Mouse (Mus musculus) thymus, adult 2 months (tissue): ENCODE results near the gene Fam20a. TPM values are rescaled to one million over a fixed set of nuclear protein-coding genes. Genes with fewer than 3 reads are reported as not detected.

Experiments
- DNase-seq: peaks from one replicate; pipeline ENCODE4 v3.0.0; 2021
- H3K27ac ChIP-seq: fragments of 200-500 bp; 2 replicates; pipeline ENCODE4 v1.5.1; 2012; ENCODE audit warnings: low read length, control low read depth; ENCODE audit not compliant: control insufficient read depth, insufficient read depth
- H3K27me3 ChIP-seq: fragments of 200-500 bp; 2 replicates; pipeline ENCODE4 v1.6.1; 2012; ENCODE audit warnings: mild to moderate bottlenecking, low read length, moderate library complexity, mixed read lengths; ENCODE audit not compliant: control insufficient read depth, insufficient read depth
- H3K36me3 ChIP-seq: fragments of 200-500 bp; 2 replicates; pipeline ENCODE4 v1.6.1; 2012; ENCODE audit warnings: mild to moderate bottlenecking, low read length, moderate library complexity; ENCODE audit not compliant: control insufficient read depth, insufficient read depth
- H3K4me1 ChIP-seq: fragments of 200-500 bp; replicated peaks from 2 replicates; pipeline ENCODE4 v1.6.1; 2012; ENCODE audit warnings: low read length; ENCODE audit not compliant: control insufficient read depth, insufficient read depth
- H3K4me3 ChIP-seq: fragments of 200-500 bp; 2 replicates; pipeline ENCODE4 v1.5.1; 2012; ENCODE audit warnings: mild to moderate bottlenecking, low read length, control low read depth, moderate library complexity; ENCODE audit not compliant: control insufficient read depth, insufficient read depth
- CTCF ChIP-seq: fragments of 200-500 bp; IDR thresholded peaks from 2 replicates; pipeline ENCODE4 v1.5.1; 2012; ENCODE audit warnings: mild to moderate bottlenecking, control low read depth, low read length, moderate library complexity, borderline replicate concordance; ENCODE audit not compliant: control insufficient read depth, poor library complexity, insufficient read depth; ENCODE audit errors: extremely low read depth
- POLR2A ChIP-seq: fragments of 200-500 bp; IDR thresholded peaks from 2 replicates; pipeline ENCODE4 v1.6.1; 2012; ENCODE audit warnings: mild to moderate bottlenecking, low read length, control low read depth, moderate library complexity; ENCODE audit not compliant: control insufficient read depth, poor library complexity, insufficient read depth; ENCODE audit errors: extremely low read depth
- WGBS: fragments of 180-500 bp; shearing (Covaris S2); methylation state at CpG from one replicate; pipeline ENCODE4 v1.1.7; 2018; 5-methylcytosine and 5-hydroxymethylcytosine counted together
- polyA plus RNA-seq: library from polyadenylated mRNA; depleted of rRNA; stranded (reverse); fragments of >200 nt; gene quantifications from 2 replicates; pipeline ENCODE4 v1.2.3, GENCODE M21; 2012

Fam20a gene
- polyA plus RNA-seq, 1 experiment, result 3.2 TPM

DNA sequence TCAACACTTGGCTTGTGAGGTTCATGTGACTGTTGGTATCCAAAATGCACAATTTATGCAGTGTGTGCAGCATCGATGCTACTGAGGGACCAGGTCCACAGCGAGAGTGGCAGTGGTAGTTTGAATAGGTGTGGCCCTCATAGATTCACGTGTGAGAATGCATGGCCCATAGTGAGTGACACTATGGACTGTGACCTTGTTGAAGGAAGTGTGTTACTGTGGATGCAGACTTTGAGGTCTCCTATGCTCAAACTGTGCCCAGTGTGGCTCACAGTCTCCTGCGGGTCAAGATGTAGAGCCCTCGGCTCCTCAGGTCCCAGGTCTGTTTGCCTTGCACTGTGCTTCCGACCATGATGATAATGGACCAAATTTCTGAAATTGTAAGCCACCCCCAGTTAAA is 39.9 kb downstream of the Fam20a start:
- Histone ChIP-seq H3K4me1 (no peaks in the 10 kb centered on the region; the same call in 1 of the 2 replicates), H3K27ac (no peak overlapping the region), H3K27me3 (no peaks in the 10 kb centered on the region), H3K4me3 (no peak overlapping the region), H3K36me3 (no peaks in the 10 kb centered on the region)
- no peak for DNase-seq
- TF ChIP-seq CTCF (no peak), POLR2A (no peak)
- 96% methylated on average over 6 of the region's 6 CpGs for WGBS

DNA sequence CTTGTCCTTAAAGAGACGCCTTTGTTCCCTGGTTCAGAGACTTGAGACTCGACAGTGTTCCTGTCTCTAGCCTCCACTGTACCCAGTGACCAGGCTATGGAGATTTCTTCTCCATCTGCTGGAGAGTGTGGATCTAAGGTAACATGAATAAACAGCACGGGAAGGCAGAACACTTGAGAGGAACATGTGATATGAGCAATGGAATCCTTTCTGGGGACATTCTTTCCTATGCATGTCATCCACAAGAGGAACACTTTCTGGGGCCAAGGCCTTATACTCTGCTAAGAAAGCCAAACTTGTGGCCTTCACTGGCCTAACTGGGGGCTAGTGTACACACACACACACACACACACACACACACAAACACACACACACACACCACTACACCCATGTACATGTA is 40.5 kb downstream of the Fam20a start:
- Histone ChIP-seq H3K36me3 (no peaks in the 10 kb centered on the region), H3K4me3 (no peak overlapping the region), H3K27ac (no peak overlapping the region), H3K4me1 (no peaks in the 10 kb centered on the region; the same call in 1 of the 2 replicates), H3K27me3 (no peaks in the 10 kb centered on the region)
- WGBS, result 95% methylated on average over 3 of the region's 3 CpGs
- no peak for DNase-seq
- no peak for TF ChIP-seq POLR2A

DNA sequence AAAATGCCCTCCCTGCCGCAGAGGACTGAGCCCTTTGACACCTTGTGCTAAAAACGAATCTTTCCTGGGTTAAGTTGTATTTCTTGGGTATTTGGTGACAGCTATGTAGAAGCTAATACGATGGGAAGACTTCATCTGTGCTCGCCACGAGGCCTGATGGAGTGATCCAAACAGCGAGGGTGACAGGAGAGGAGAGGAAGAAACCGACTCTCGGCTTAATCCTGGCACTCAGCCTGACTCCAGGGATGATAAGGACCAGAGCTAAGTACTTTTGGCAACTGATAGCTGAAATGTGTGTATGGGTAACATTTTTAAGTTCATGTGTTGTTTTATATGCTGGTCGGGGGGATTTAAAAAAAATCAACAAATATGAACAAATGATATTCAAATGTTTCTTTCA is 41.1 kb downstream of the Fam20a start:
- TF ChIP-seq POLR2A (no peak), CTCF (no peak)
- Histone ChIP-seq H3K4me1 (no peaks in the 10 kb centered on the region), H3K27ac (no peak overlapping the region), H3K4me3 (no peak overlapping the region), H3K36me3 (no peaks in the 10 kb centered on the region), H3K27me3 (no peaks in the 10 kb centered on the region)
- WGBS, result 94% methylated on average over 9 of the region's 9 CpGs
- DNase-seq, result no peak

DNA sequence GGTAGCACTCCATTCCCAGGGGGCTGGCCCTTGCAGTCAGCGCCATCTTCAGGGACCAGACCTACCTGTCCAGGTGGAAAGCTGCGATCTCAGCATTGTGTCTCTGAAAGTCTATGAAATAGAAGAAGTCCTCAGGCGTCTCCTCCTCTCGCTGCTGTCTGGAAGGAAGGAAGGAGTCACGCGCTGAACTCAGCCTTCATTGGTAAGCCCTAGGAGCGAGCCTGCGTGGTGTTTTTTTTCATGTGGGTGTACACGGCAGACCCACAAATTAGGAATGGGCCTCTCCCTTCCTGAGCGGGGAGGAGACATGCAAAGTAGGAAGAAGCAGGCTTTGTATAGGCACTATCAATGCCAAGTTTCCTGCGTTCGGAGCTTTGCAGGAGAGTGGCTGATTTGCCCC is 43.8 kb downstream of the Fam20a start:
- no peak overlapping the region for H3K27ac ChIP-seq
- H3K4me1 ChIP-seq, result no peaks in the 10 kb centered on the region
- no peaks in the 10 kb centered on the region for H3K36me3 ChIP-seq
- no peak overlapping the region for H3K4me3 ChIP-seq
- H3K27me3 ChIP-seq, result no peaks in the 10 kb centered on the region
- TF ChIP-seq CTCF (no peak), POLR2A (no peak)
- 50% methylated on average over 12 of the region's 12 CpGs for WGBS
- DNase-seq, result no peak

DNA sequence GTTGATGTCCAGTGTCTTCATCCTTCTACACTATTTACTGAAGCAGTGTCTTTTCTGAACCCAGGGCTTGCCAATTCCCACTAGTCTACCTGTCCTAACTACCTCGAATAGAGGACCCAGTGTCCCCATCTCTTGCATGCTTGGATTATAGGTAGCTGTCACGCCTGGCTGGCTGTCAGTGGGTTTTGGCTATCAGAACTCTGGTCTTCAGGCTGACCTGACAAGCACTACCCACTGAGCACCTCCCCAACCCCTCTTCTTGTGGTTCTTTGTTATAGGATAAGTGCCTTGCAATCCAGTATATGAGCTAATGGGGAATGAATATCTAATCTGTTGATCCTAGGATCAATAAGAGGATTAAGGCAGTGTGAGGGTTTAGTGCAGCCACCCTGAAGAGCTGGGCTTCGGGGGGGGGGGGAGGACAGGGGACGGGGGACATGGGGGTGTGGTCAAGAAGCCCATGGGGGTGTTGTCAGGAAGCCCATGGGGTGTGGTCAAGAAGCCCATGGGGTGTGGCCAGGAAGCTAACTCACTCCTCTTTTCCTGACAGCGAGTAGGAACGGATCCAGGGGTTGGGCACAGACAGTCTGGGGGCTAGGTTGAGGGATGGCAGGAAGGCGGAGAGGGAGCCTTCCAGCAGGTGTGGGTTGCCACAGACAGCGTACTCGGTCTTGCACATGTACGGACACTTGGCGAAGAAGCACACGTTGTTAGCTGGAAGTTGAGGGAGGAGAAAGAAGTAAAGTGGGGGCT is 45.3 kb downstream of the Fam20a start:
- Histone ChIP-seq H3K27ac (no peak overlapping the region), H3K27me3 (no peaks in the 10 kb centered on the region), H3K36me3 (no peaks in the 10 kb centered on the region), H3K4me1 (no peaks in the 10 kb centered on the region; the same call in 1 of the 2 replicates), H3K4me3 (no peak overlapping the region)
- TF ChIP-seq POLR2A (no peak), CTCF (no peak)
- WGBS, result 87% methylated on average over 12 of the region's 12 CpGs
- no peak for DNase-seq

DNA sequence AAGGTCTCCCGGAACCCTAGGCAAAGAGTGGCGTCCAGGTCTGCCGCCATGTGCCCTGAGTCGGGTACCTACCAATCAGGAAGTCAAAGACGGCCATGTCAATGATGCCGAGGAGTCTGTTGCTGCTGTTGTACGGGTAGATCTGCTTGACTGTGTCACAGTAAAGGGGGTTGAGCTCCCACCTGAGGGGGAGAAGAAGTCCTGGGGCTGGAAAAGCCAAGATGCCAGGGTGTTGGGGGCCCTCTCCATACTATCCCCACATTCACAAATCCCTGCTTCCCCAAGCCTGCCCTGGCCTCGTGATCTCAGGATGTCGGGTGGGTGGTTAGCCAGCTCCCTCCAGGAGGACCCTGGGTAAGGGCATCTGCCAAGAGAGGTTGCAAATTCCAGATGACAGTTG is 46.3 kb downstream of the Fam20a start:
- Histone ChIP-seq H3K27ac (no peak overlapping the region), H3K4me1 (peaks cover 3% of the 10 kb centered on the region; the same call in 1 of the 2 replicates), H3K4me3 (no peak overlapping the region), H3K27me3 (no peaks in the 10 kb centered on the region), H3K36me3 (0 out of 2 replicates have a peak, but pooled peaks cover 1% of the 10 kb centered on the region)
- TF ChIP-seq CTCF (no peak), POLR2A (no peak)
- no peak for DNase-seq
- 96% methylated on average over 9 of the region's 9 CpGs for WGBS
